Mouse (Mus musculus): ENCODE data around the gene Tiam2. TPM values are rescaled to one million over a fixed set of nuclear protein-coding genes. Genes with fewer than 3 reads are reported as not detected.

Gene Tiam2
- polyA plus RNA-seq, 1 experiment from 2014 or later = 11.9 TPM

GRCm38 (mm10) chr17:3465861-3466260 lies 139.5 kb downstream of the Tiam2 start:
- DNase-seq (ENCODE audit: low spot score) (no peak), ATAC-seq (replicated peaks; ENCODE audit: insufficient number of reproducible peaks, low FRiP score, low TSS enrichment, low read depth) (no peak)
- Histone ChIP-seq H3K9ac (replicated peaks; ENCODE audit: low read length) (no peak overlapping the region), H3K27ac (replicated peaks; ENCODE audit: low read depth, low read length) (no peak overlapping the region), H3K36me3 (replicated peaks; ENCODE audit: control insufficient read depth, insufficient read depth, low read depth, low read length) (no peaks in the 10 kb centered on the region), H3K9me3 (replicated peaks; ENCODE audit: control insufficient read depth, low read length) (no peaks in the 10 kb centered on the region), H3K4me2 (ENCODE audit: low read depth, low read length) (no peak overlapping the region), H3K4me1 (ENCODE audit: control insufficient read depth, insufficient read depth, low read length) (no peaks in the 10 kb centered on the region), H3K27me3 (ENCODE audit: control insufficient read depth, insufficient read depth, low read length) (no peaks in the 10 kb centered on the region), H3K4me3 (ENCODE audit: low read depth, low read length) (no peak overlapping the region)
- WGBS = 72% methylated on average over 4 of the region's 4 CpGs

GRCm38 (mm10) chr17:3466681-3467080 lies 140.3 kb downstream of the Tiam2 start:
- Histone ChIP-seq H3K9me3 (replicated peaks; ENCODE audit: control insufficient read depth, low read length) (no peaks in the 10 kb centered on the region), H3K9ac (replicated peaks; ENCODE audit: low read length) (no peak overlapping the region), H3K4me1 (ENCODE audit: control insufficient read depth, insufficient read depth, low read length) (no peaks in the 10 kb centered on the region), H3K27ac (replicated peaks; ENCODE audit: low read depth, low read length) (no peak overlapping the region), H3K4me2 (ENCODE audit: low read depth, low read length) (no peak overlapping the region), H3K4me3 (ENCODE audit: low read depth, low read length) (no peak overlapping the region), H3K36me3 (replicated peaks; ENCODE audit: control insufficient read depth, insufficient read depth, low read depth, low read length) (no peaks in the 10 kb centered on the region), H3K27me3 (ENCODE audit: control insufficient read depth, insufficient read depth, low read length) (no peaks in the 10 kb centered on the region)
- 95% methylated on average over 3 of the region's 3 CpGs for WGBS
- ATAC-seq (replicated peaks; ENCODE audit: insufficient number of reproducible peaks, low FRiP score, low TSS enrichment, low read depth) (no peak), DNase-seq (ENCODE audit: low spot score) (no peak)

GRCm38 (mm10) chr17:3467636-3468324 lies 141.4 kb downstream of the Tiam2 start:
- H3K27ac ChIP-seq (replicated peaks; ENCODE audit: low read depth, low read length) = no peak overlapping the region
- no peak overlapping the region for H3K9ac ChIP-seq (replicated peaks; ENCODE audit: low read length)
- H3K4me1 ChIP-seq (ENCODE audit: control insufficient read depth, insufficient read depth, low read length) = no peaks in the 10 kb centered on the region
- 82% methylated on average over 8 of the region's 8 CpGs for WGBS
- H3K4me3 ChIP-seq (ENCODE audit: low read depth, low read length) = no peak overlapping the region
- H3K27me3 ChIP-seq (ENCODE audit: control insufficient read depth, insufficient read depth, low read length) = no peaks in the 10 kb centered on the region
- H3K36me3 ChIP-seq (replicated peaks; ENCODE audit: control insufficient read depth, insufficient read depth, low read depth, low read length) = no peaks in the 10 kb centered on the region
- ATAC-seq (replicated peaks; ENCODE audit: insufficient number of reproducible peaks, low FRiP score, low TSS enrichment, low read depth) (no peak), DNase-seq (ENCODE audit: low spot score) (no peak)
- no peaks in the 10 kb centered on the region for H3K9me3 ChIP-seq (replicated peaks; ENCODE audit: control insufficient read depth, low read length)
- H3K4me2 ChIP-seq (ENCODE audit: low read depth, low read length) = no peak overlapping the region

GRCm38 (mm10) chr17:3472018-3472417 lies 145.6 kb downstream of the Tiam2 start:
- Histone ChIP-seq H3K9me3 (replicated peaks; ENCODE audit: control insufficient read depth, low read length) (no peaks in the 10 kb centered on the region), H3K27me3 (ENCODE audit: control insufficient read depth, insufficient read depth, low read length) (no peaks in the 10 kb centered on the region), H3K9ac (replicated peaks; ENCODE audit: low read length) (no peak overlapping the region), H3K27ac (replicated peaks; ENCODE audit: low read depth, low read length) (no peak overlapping the region), H3K36me3 (replicated peaks; ENCODE audit: control insufficient read depth, insufficient read depth, low read depth, low read length) (no peaks in the 10 kb centered on the region), H3K4me3 (ENCODE audit: low read depth, low read length) (no peak overlapping the region), H3K4me1 (ENCODE audit: control insufficient read depth, insufficient read depth, low read length) (no peaks in the 10 kb centered on the region), H3K4me2 (ENCODE audit: low read depth, low read length) (no peak overlapping the region)
- WGBS = 86% methylated on average over 6 of the region's 6 CpGs
- ATAC-seq (replicated peaks; ENCODE audit: insufficient number of reproducible peaks, low FRiP score, low TSS enrichment, low read depth) = no peak
- no peak for DNase-seq (ENCODE audit: low spot score)

GRCm38 (mm10) chr17:3476546-3476945 lies 150.2 kb downstream of the Tiam2 start:
- H3K9me3 ChIP-seq (replicated peaks; ENCODE audit: control insufficient read depth, low read length) = no peaks in the 10 kb centered on the region
- 83% methylated on average over 2 of the region's 2 CpGs for WGBS
- H3K4me2 ChIP-seq (ENCODE audit: low read depth, low read length) = no peak overlapping the region
- H3K36me3 ChIP-seq (replicated peaks; ENCODE audit: control insufficient read depth, insufficient read depth, low read depth, low read length) = no peaks in the 10 kb centered on the region
- DNase-seq (ENCODE audit: low spot score) (no peak), ATAC-seq (replicated peaks; ENCODE audit: insufficient number of reproducible peaks, low FRiP score, low TSS enrichment, low read depth) (no peak)
- no peak overlapping the region for H3K4me3 ChIP-seq (ENCODE audit: low read depth, low read length)
- H3K27me3 ChIP-seq (ENCODE audit: control insufficient read depth, insufficient read depth, low read length) = no peaks in the 10 kb centered on the region
- no peaks in the 10 kb centered on the region for H3K4me1 ChIP-seq (ENCODE audit: control insufficient read depth, insufficient read depth, low read length)
- no peak overlapping the region for H3K27ac ChIP-seq (replicated peaks; ENCODE audit: low read depth, low read length)
- no peak overlapping the region for H3K9ac ChIP-seq (replicated peaks; ENCODE audit: low read length)

GRCm38 (mm10) chr17:3481576-3482575 lies 155.5 kb downstream of the Tiam2 start:
- Histone ChIP-seq H3K9ac (replicated peaks; ENCODE audit: low read length) (no peak overlapping the region), H3K4me1 (ENCODE audit: control insufficient read depth, insufficient read depth, low read length) (no peaks in the 10 kb centered on the region), H3K9me3 (replicated peaks; ENCODE audit: control insufficient read depth, low read length) (no peaks in the 10 kb centered on the region), H3K4me3 (ENCODE audit: low read depth, low read length) (no peak overlapping the region), H3K27ac (replicated peaks; ENCODE audit: low read depth, low read length) (no peak overlapping the region), H3K4me2 (ENCODE audit: low read depth, low read length) (no peak overlapping the region), H3K27me3 (ENCODE audit: control insufficient read depth, insufficient read depth, low read length) (no peaks in the 10 kb centered on the region), H3K36me3 (replicated peaks; ENCODE audit: control insufficient read depth, insufficient read depth, low read depth, low read length) (no peaks in the 10 kb centered on the region)
- DNase-seq (ENCODE audit: low spot score) (no peak), ATAC-seq (replicated peaks; ENCODE audit: insufficient number of reproducible peaks, low FRiP score, low TSS enrichment, low read depth) (no peak)
- WGBS = 70% methylated on average over 7 of the region's 7 CpGs

GRCm38 (mm10) chr17:3483091-3483490 lies 156.7 kb downstream of the Tiam2 start:
- no peaks in the 10 kb centered on the region for H3K27me3 ChIP-seq (ENCODE audit: control insufficient read depth, insufficient read depth, low read length)
- no peaks in the 10 kb centered on the region for H3K36me3 ChIP-seq (replicated peaks; ENCODE audit: control insufficient read depth, insufficient read depth, low read depth, low read length)
- DNase-seq (ENCODE audit: low spot score) (no peak), ATAC-seq (replicated peaks; ENCODE audit: insufficient number of reproducible peaks, low FRiP score, low TSS enrichment, low read depth) (no peak)
- no peak overlapping the region for H3K9ac ChIP-seq (replicated peaks; ENCODE audit: low read length)
- H3K9me3 ChIP-seq (replicated peaks; ENCODE audit: control insufficient read depth, low read length) = no peaks in the 10 kb centered on the region
- no peak overlapping the region for H3K27ac ChIP-seq (replicated peaks; ENCODE audit: low read depth, low read length)
- WGBS = 88% methylated on average over 8 of the region's 8 CpGs
- H3K4me3 ChIP-seq (ENCODE audit: low read depth, low read length) = no peak overlapping the region
- H3K4me2 ChIP-seq (ENCODE audit: low read depth, low read length) = no peak overlapping the region
- no peaks in the 10 kb centered on the region for H3K4me1 ChIP-seq (ENCODE audit: control insufficient read depth, insufficient read depth, low read length)

GRCm38 (mm10) chr17:3485851-3486250 lies 159.5 kb downstream of the Tiam2 start:
- DNase-seq (ENCODE audit: low spot score) = no peak

More at GRCm38 (mm10) chr17:3485851-3486250, 159.5 kb downstream of the Tiam2 start:
- H3K4me3 ChIP-seq (ENCODE audit: low read depth, low read length) = no peak overlapping the region
- no peak overlapping the region for H3K9ac ChIP-seq (replicated peaks; ENCODE audit: low read length)
- no peaks in the 10 kb centered on the region for H3K36me3 ChIP-seq (replicated peaks; ENCODE audit: control insufficient read depth, insufficient read depth, low read depth, low read length)
- no peaks in the 10 kb centered on the region for H3K4me1 ChIP-seq (ENCODE audit: control insufficient read depth, insufficient read depth, low read length)
- H3K9me3 ChIP-seq (replicated peaks; ENCODE audit: control insufficient read depth, low read length) = no peaks in the 10 kb centered on the region
- ATAC-seq (replicated peaks; ENCODE audit: insufficient number of reproducible peaks, low FRiP score, low TSS enrichment, low read depth) = no peak
- H3K27ac ChIP-seq (replicated peaks; ENCODE audit: low read depth, low read length) = no peak overlapping the region
- no peaks in the 10 kb centered on the region for H3K27me3 ChIP-seq (ENCODE audit: control insufficient read depth, insufficient read depth, low read length)
- 68% methylated on average over 7 of the region's 7 CpGs for WGBS
- H3K4me2 ChIP-seq (ENCODE audit: low read depth, low read length) = no peak overlapping the region
